Mouse (Mus musculus) E14TG2a.4 (cell line): ENCODE data around the gene Rnf149.

Experiments used
- CTCF ChIP-seq: conservative IDR thresholded peaks from 2 replicates; pipeline ENCODE4 v1.5.1; 2014; ENCODE audit warnings: low read length
- NANOG ChIP-seq: IDR thresholded peaks from 2 replicates; pipeline ENCODE4 v1.6.1; 2014; ENCODE audit warnings: borderline replicate concordance, low read length, mixed read lengths
- POU5F1 ChIP-seq: IDR thresholded peaks from 2 replicates; pipeline ENCODE4 v1.6.1; 2014; ENCODE audit warnings: low read length, borderline replicate concordance

GRCm38 (mm10) chr1:39577253-39577705, at the start of gene Rnf149:
- TF ChIP-seq CTCF (no peak), NANOG (no peak), POU5F1 (no peak)
